Mouse (Mus musculus): Measurements from ENCODE around the gene Gm12185. TPM values are rescaled to one million over a fixed set of nuclear protein-coding genes. Genes with fewer than 3 reads are reported as not detected.

Gene Gm12185
- total and polyA plus RNA-seq, 3 experiments = 0.78 to 1.8 (median 1.1) TPM

DNA sequence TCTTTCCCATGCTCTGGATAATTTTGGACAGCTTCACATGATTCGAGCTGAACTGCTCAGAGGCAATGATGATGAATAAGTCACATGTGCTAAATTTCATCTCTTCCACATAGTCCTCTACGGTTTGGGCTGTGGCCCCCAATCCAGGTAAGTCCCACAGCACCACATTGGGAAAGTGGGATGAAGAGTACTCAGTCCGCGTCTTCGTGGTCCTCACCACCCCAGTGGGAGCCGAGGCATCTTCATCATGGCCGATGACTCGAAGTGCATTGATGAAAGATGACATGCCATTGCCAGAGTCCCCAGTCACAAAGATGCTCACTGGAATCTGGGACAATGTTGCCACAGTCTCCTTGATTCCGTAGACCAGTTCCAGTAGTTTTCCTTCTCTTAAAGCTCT is 125.5 kb downstream of the Gm12185 start:
- Histone ChIP-seq H3K36me3 (ENCODE audit: control insufficient read depth, insufficient read depth, low read length) (peaks cover 18% of the 10 kb centered on the region), H3K4me1 (ENCODE audit: control insufficient read depth, insufficient read depth, low read length) (peaks cover 1% of the 10 kb centered on the region; the same call in 1 of the 2 replicates), H3K4me3 (no peak overlapping the region), H3K9ac (ENCODE audit: low read depth, low read length) (no peak overlapping the region), H3K27ac (no peak overlapping the region), H3K27me3 (ENCODE audit: control insufficient read depth, insufficient read depth, low read length) (no peaks in the 10 kb centered on the region), H3K79me2 (replicated peaks; ENCODE audit: control insufficient read depth, insufficient read depth, low read length) (peaks cover 4% of the 10 kb centered on the region)
- DNase-seq = no peak
- intact Hi-C loops (cut with DNase I) = no loop called here
- no peak for TF ChIP-seq POLR2A (IDR thresholded peaks at IDR 0.05; ENCODE audit: insufficient read depth, low read depth, low read length)
- TF ChIP-seq EP300 (IDR thresholded peaks at IDR 0.05; ENCODE audit: insufficient read depth, low read depth, low read length) = no peak
- no peak for TF ChIP-seq CTCF (IDR thresholded peaks at IDR 0.05)
- WGBS = 96% methylated on average over 9 of the region's 9 CpGs

DNA sequence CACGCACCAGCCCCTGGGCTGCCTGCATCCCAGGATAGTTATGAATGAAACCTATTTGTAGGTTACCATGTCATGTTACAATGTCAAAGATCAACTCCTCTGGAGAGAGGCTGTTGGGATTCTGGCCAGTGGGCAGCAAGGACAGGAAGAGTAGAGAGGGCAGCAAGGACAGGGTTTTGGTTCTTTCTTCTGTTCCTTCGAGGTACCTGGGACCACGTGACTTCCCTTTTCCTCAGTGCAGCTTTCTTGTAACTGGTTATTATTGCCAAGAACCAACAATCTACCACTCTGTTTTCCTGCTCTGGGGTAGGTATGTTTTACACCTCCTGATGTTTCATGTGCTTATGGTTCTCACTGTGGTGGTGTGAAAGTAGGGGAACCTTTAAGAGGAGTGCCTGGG is 128.2 kb downstream of the Gm12185 start:
- Histone ChIP-seq H3K4me3 (no peak overlapping the region), H3K9ac (ENCODE audit: low read depth, low read length) (no peak overlapping the region), H3K79me2 (replicated peaks; ENCODE audit: control insufficient read depth, insufficient read depth, low read length) (0 out of 2 replicates have a peak, but pooled peaks cover 2% of the 10 kb centered on the region), H3K27ac (no peak overlapping the region), H3K27me3 (ENCODE audit: control insufficient read depth, insufficient read depth, low read length) (no peaks in the 10 kb centered on the region), H3K4me1 (ENCODE audit: control insufficient read depth, insufficient read depth, low read length) (no peaks in the 10 kb centered on the region; the same call in 1 of the 2 replicates), H3K36me3 (ENCODE audit: control insufficient read depth, insufficient read depth, low read length) (peaks cover 16% of the 10 kb centered on the region)
- WGBS = 82% methylated on average over 3 of the region's 3 CpGs
- TF ChIP-seq EP300 (IDR thresholded peaks at IDR 0.05; ENCODE audit: insufficient read depth, low read depth, low read length) (no peak), POLR2A (IDR thresholded peaks at IDR 0.05; ENCODE audit: insufficient read depth, low read depth, low read length) (no peak), CTCF (IDR thresholded peaks at IDR 0.05) (no peak)
- DNase-seq = no peak
- intact Hi-C loops (cut with DNase I) = no loop called here

DNA sequence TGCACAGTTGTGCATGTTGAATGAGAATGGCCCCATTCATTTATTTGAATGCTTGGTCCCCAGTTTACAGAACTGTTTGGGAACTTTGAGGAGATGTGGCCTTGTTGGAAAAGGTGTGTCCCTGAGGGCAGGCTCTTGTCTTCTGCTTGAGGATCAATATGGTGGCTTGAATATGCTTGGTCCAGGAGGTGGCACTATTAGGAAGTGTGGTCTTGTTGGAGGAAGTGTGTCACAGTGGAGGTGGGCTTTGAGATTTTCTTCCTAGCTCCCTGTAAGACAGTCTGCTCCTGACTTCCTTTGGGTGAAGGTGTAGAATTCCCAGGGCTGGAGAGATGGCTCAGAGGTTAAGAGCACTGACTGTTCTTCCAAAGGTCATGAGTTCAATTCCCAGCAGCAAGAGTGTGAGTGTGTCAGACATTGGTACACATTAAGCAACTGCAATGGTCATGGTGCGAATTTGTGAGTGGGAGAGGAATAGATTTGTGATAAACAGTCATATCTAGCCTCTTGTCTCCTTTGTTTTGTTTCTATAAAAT is 129.2 kb downstream of the Gm12185 start:
- H3K9ac ChIP-seq (ENCODE audit: low read depth, low read length) = no peak overlapping the region
- H3K4me3 ChIP-seq = no peak overlapping the region
- no peak for TF ChIP-seq POLR2A (IDR thresholded peaks at IDR 0.05; ENCODE audit: insufficient read depth, low read depth, low read length)
- no peaks in the 10 kb centered on the region for H3K27me3 ChIP-seq (ENCODE audit: control insufficient read depth, insufficient read depth, low read length)
- DNase-seq = no peak
- no peak overlapping the region for H3K27ac ChIP-seq
- 0 out of 2 replicates have a peak, but pooled peaks cover 2% of the 10 kb centered on the region for H3K79me2 ChIP-seq (replicated peaks; ENCODE audit: control insufficient read depth, insufficient read depth, low read length)
- WGBS = 79% methylated on average over 1 of the region's 1 CpGs
- intact Hi-C loops (cut with DNase I) = no loop called here
- H3K36me3 ChIP-seq (ENCODE audit: control insufficient read depth, insufficient read depth, low read length) = peaks cover 14% of the 10 kb centered on the region
- peaks cover 1% of the 10 kb centered on the region; the same call in 1 of the 2 replicates for H3K4me1 ChIP-seq (ENCODE audit: control insufficient read depth, insufficient read depth, low read length)

DNA sequence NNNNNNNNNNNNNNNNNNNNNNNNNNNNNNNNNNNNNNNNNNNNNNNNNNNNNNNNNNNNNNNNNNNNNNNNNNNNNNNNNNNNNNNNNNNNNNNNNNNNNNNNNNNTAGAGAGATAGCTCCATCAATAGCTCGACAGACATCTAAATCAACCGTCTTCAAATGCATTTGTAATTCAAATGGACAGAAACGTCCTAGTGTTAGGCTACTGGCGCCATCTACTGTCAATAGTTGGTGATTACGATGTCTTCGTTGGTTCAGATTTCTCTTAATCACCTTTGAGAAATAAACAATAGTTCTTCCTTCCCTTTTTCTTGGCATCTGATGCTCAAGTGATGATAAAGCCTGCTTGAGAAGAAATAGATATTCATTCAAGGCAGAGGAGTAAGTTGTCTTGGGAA is 133.0 kb downstream of the Gm12185 start:
- Histone ChIP-seq H3K36me3 (ENCODE audit: control insufficient read depth, insufficient read depth, low read length) (no peaks in the 10 kb centered on the region), H3K27ac (no peak overlapping the region), H3K9ac (ENCODE audit: low read depth, low read length) (no peak overlapping the region), H3K4me1 (ENCODE audit: control insufficient read depth, insufficient read depth, low read length) (peaks cover 4% of the 10 kb centered on the region), H3K4me3 (no peak overlapping the region; the same call in 1 of the 2 replicates), H3K27me3 (ENCODE audit: control insufficient read depth, insufficient read depth, low read length) (no peaks in the 10 kb centered on the region), H3K79me2 (replicated peaks; ENCODE audit: control insufficient read depth, insufficient read depth, low read length) (no peaks in the 10 kb centered on the region)
- TF ChIP-seq EP300 (IDR thresholded peaks at IDR 0.05; ENCODE audit: insufficient read depth, low read depth, low read length) (no peak), CTCF (IDR thresholded peaks at IDR 0.05) (peak; percentile 93)
- intact Hi-C loops (cut with DNase I) = loop anchor here (1.0 kb wide), 1 partner anchor 69 kb away; no protein-coding TSS in a partner anchor
- DNase-seq = no peak
- under 1% methylated on average over 6 of the region's 6 CpGs for WGBS

Other genes starting within 250 kb of the Gm12185 start
- 100 to 1,000 TPM; 337 to 437 TPM for gene Rack1, start 191.9 kb downstream of the Gm12185 start, total RNA-seq (2021)
- 867 and 1,301 TPM in 2 replicates for gene Rack1, start 191.9 kb downstream of the Gm12185 start, polyA plus RNA-seq (2012; rRNA removed)
- 10 to 100 TPM; 19.8 to 19.9 TPM for gene Trim41, start 174.9 kb downstream of the Gm12185 start, total RNA-seq (2021)
- 19.1 and 19.3 TPM in 2 replicates for gene Trim41, start 174.9 kb downstream of the Gm12185 start, polyA plus RNA-seq (2012; rRNA removed)
- 10 to 100 TPM; 18.2 to 18.4 TPM for gene Trim7, start 166.1 kb downstream of the Gm12185 start, total RNA-seq (2021)
- gene Trim7, start 166.1 kb downstream of the Gm12185 start, polyA plus RNA-seq (2012; rRNA removed) = 27.9 and 32.6 TPM in 2 replicates
- 1 to 10 TPM; 3.8 to 3.9 TPM for gene Gm12184, start 165.6 kb downstream of the Gm12185 start, total RNA-seq (2021)
- gene Gm12184, start 165.6 kb downstream of the Gm12185 start, polyA plus RNA-seq (2012; rRNA removed) = 18.8 and 28.2 TPM in 2 replicates
- 10 to 100 TPM in 1 of 2 experiments, 1 to 10 TPM in 1; 9.9 to 13.5 TPM for gene Irgm1, start 120.5 kb downstream of the Gm12185 start, total RNA-seq (2021)
- 10.0 and 17.2 TPM in 2 replicates for gene Irgm1, start 120.5 kb downstream of the Gm12185 start, polyA plus RNA-seq (2012; rRNA removed)
- 1 to 10 TPM; 1.4 to 1.5 TPM for gene Gm5431, start 90.0 kb downstream of the Gm12185 start, total RNA-seq (2021)
- gene Gm5431, start 90.0 kb downstream of the Gm12185 start, polyA plus RNA-seq (2012; rRNA removed) = 0.20 and 0.67 TPM in 2 replicates
- 1 to 10 TPM; 2.8 to 5.0 TPM for gene Psme2b, start 46.0 kb downstream of the Gm12185 start, total RNA-seq (2021)
- gene Psme2b, start 46.0 kb downstream of the Gm12185 start, polyA plus RNA-seq (2012; rRNA removed) = 3.1 and 6.6 TPM in 2 replicates
- gene Olfr56, start 13.3 kb downstream of the Gm12185 start, total RNA-seq (2021) = not detected
- gene Olfr56, start 13.3 kb downstream of the Gm12185 start, polyA plus RNA-seq (2012; rRNA removed) = 0.10 and 0.18 TPM in 2 replicates
- 1 to 10 TPM; 4.3 to 5.1 TPM for gene 9930111J21Rik1, start 12.8 kb downstream of the Gm12185 start, total RNA-seq (2021)
- gene 9930111J21Rik1, start 12.8 kb downstream of the Gm12185 start, polyA plus RNA-seq (2012; rRNA removed) = 3.4 and 6.2 TPM in 2 replicates
- 1 to 10 TPM; 2.7 to 7.6 TPM for gene Tgtp1, start 1.9 kb upstream of the Gm12185 start, total RNA-seq (2021)
- gene Tgtp1, start 1.9 kb upstream of the Gm12185 start, polyA plus RNA-seq (2012; rRNA removed) = 1.8 and 2.2 TPM in 2 replicates
- gene 9930111J21Rik2, start 59.0 kb upstream of the Gm12185 start, total RNA-seq (2021) = 1 to 10 TPM; 5.5 to 7.1 TPM
- gene 9930111J21Rik2, start 59.0 kb upstream of the Gm12185 start, polyA plus RNA-seq (2012; rRNA removed) = 1.9 and 4.9 TPM in 2 replicates
- gene Tgtp2, start 72.0 kb upstream of the Gm12185 start, total RNA-seq (2021) = 1 to 10 TPM; 1.2 to 6.9 TPM
- 7.2 and 10.3 TPM in 2 replicates for gene Tgtp2, start 72.0 kb upstream of the Gm12185 start, polyA plus RNA-seq (2012; rRNA removed)
- 1 to 10 TPM; 2.5 to 3.3 TPM for gene Ifi47, start 84.4 kb upstream of the Gm12185 start, total RNA-seq (2021)
- gene Ifi47, start 84.4 kb upstream of the Gm12185 start, polyA plus RNA-seq (2012; rRNA removed) = 2.6 and 3.3 TPM in 2 replicates
- 1 to 10 TPM in 1 of 2 experiments, under 1 TPM in 1; 0.97 to 1.4 TPM for gene Olfr1396, start 122.6 kb upstream of the Gm12185 start, total RNA-seq (2021)
- gene Olfr1396, start 122.6 kb upstream of the Gm12185 start, polyA plus RNA-seq (2012; rRNA removed) = 4.4 and 9.7 TPM in 2 replicates
- gene Olfr1395, start 150.0 kb upstream of the Gm12185 start, total RNA-seq (2021) = not detected
- gene Olfr1395, start 150.0 kb upstream of the Gm12185 start, polyA plus RNA-seq (2012; rRNA removed) = 0.12 TPM in 1 of 2 replicates, not detected in the other
- not detected for gene Olfr1394, start 162.2 kb upstream of the Gm12185 start, total RNA-seq (2021)
- gene Olfr1394, start 162.2 kb upstream of the Gm12185 start, polyA plus RNA-seq (2012; rRNA removed) = not detected in 2 replicates
- gene Btnl9, start 194.9 kb upstream of the Gm12185 start, total RNA-seq (2021) = 10 to 100 TPM; 25.0 to 31.4 TPM
- gene Btnl9, start 194.9 kb upstream of the Gm12185 start, polyA plus RNA-seq (2012; rRNA removed) = 18.9 and 23.0 TPM in 2 replicates
- gene Zfp62, start 211.1 kb upstream of the Gm12185 start, total RNA-seq (2021) = 10 to 100 TPM; 23.9 to 28.9 TPM
- gene Zfp62, start 211.1 kb upstream of the Gm12185 start, polyA plus RNA-seq (2012; rRNA removed) = 2.9 and 8.2 TPM in 2 replicates